Mouse (Mus musculus): ENCODE data around the gene Wdr66. TPM values are rescaled to one million over a fixed set of nuclear protein-coding genes. Genes with fewer than 3 reads are reported as not detected.
A peak's percentile ranks its signal among the peaks of the same experiment; 100 is the strongest.

The Wdr66 gene
- polyA plus RNA-seq, 1 experiment from 2014 or later: 3.1 TPM

- no peak for ATAC-seq (replicated peaks; ENCODE audit: extremely low read depth, insufficient read depth, low FRiP score)
- peak overlapping the region; percentile 53 for H3K27ac ChIP-seq (ENCODE audit: low read length)
- H3K4me1 ChIP-seq (ENCODE audit: control insufficient read depth, insufficient read depth, low read length): peaks cover 26% of the 10 kb centered on the region
- H3K9ac ChIP-seq (ENCODE audit: low read length): no peak overlapping the region
- no peaks in the 10 kb centered on the region for H3K27me3 ChIP-seq (ENCODE audit: control insufficient read depth, insufficient read depth, low read length)
- H3K9me3 ChIP-seq (replicated peaks; ENCODE audit: control insufficient read depth, low read length): no peaks in the 10 kb centered on the region
- WGBS: 54% methylated on average over 8 of the region's 8 CpGs
- no peak overlapping the region for H3K4me2 ChIP-seq (ENCODE audit: low read depth, low read length)
- H3K4me3 ChIP-seq (ENCODE audit: low read length): no peak overlapping the region
- no peaks in the 10 kb centered on the region for H3K36me3 ChIP-seq (ENCODE audit: control insufficient read depth, insufficient read depth)
These were observed 48.7 kb downstream of the Wdr66 start for GRCm38 (mm10) chr5:123300496-123301034.

- Histone ChIP-seq H3K27ac (ENCODE audit: low read length) (peak overlapping the region; percentile 53), H3K9me3 (replicated peaks; ENCODE audit: control insufficient read depth, low read length) (no peaks in the 10 kb centered on the region), H3K4me1 (ENCODE audit: control insufficient read depth, insufficient read depth, low read length) (peaks cover 26% of the 10 kb centered on the region), H3K4me3 (ENCODE audit: low read length) (no peak overlapping the region), H3K36me3 (ENCODE audit: control insufficient read depth, insufficient read depth) (no peaks in the 10 kb centered on the region), H3K9ac (ENCODE audit: low read length) (0 out of 2 replicates have a peak overlapping the region, but pooled peaks have one; percentile 10), H3K4me2 (ENCODE audit: low read depth, low read length) (peak overlapping the region; percentile 37), H3K27me3 (ENCODE audit: control insufficient read depth, insufficient read depth, low read length) (no peaks in the 10 kb centered on the region)
- 69% methylated on average over 20 of the region's 20 CpGs for WGBS
- ATAC-seq (replicated peaks; ENCODE audit: extremely low read depth, insufficient read depth, low FRiP score): no peak; the same call in 1 of the 2 replicates
These were observed 50.0 kb downstream of the Wdr66 start for GRCm38 (mm10) chr5:123301780-123302521.

- no peak for ATAC-seq (replicated peaks; ENCODE audit: extremely low read depth, insufficient read depth, low FRiP score)
- Histone ChIP-seq H3K4me3 (ENCODE audit: low read length) (no peak overlapping the region), H3K36me3 (ENCODE audit: control insufficient read depth, insufficient read depth) (no peaks in the 10 kb centered on the region), H3K27me3 (ENCODE audit: control insufficient read depth, insufficient read depth, low read length) (no peaks in the 10 kb centered on the region), H3K9ac (ENCODE audit: low read length) (no peak overlapping the region), H3K9me3 (replicated peaks; ENCODE audit: control insufficient read depth, low read length) (peaks cover 3% of the 10 kb centered on the region; the same call in 1 of the 2 replicates), H3K27ac (ENCODE audit: low read length) (no peak overlapping the region), H3K4me1 (ENCODE audit: control insufficient read depth, insufficient read depth, low read length) (peaks cover 9% of the 10 kb centered on the region), H3K4me2 (ENCODE audit: low read depth, low read length) (no peak overlapping the region)
- WGBS: 81% methylated on average over 18 of the region's 18 CpGs
These were observed 55.9 kb downstream of the Wdr66 start for GRCm38 (mm10) chr5:123307630-123308282.

- Histone ChIP-seq H3K4me3 (ENCODE audit: low read length) (no peak overlapping the region), H3K4me2 (ENCODE audit: low read depth, low read length) (no peak overlapping the region), H3K9ac (ENCODE audit: low read length) (0 out of 2 replicates have a peak overlapping the region, but pooled peaks have one; percentile 9), H3K36me3 (ENCODE audit: control insufficient read depth, insufficient read depth) (no peaks in the 10 kb centered on the region), H3K4me1 (ENCODE audit: control insufficient read depth, insufficient read depth, low read length) (peaks cover 15% of the 10 kb centered on the region), H3K27ac (ENCODE audit: low read length) (no peak overlapping the region), H3K9me3 (replicated peaks; ENCODE audit: control insufficient read depth, low read length) (peaks cover 3% of the 10 kb centered on the region; the same call in 1 of the 2 replicates), H3K27me3 (ENCODE audit: control insufficient read depth, insufficient read depth, low read length) (no peaks in the 10 kb centered on the region)
- no peak for ATAC-seq (replicated peaks; ENCODE audit: extremely low read depth, insufficient read depth, low FRiP score)
- 46% methylated on average over 10 of the region's 10 CpGs for WGBS
These were observed 57.9 kb downstream of the Wdr66 start for GRCm38 (mm10) chr5:123309816-123310215.

- 60% methylated on average over 7 of the region's 7 CpGs for WGBS
- H3K4me1 ChIP-seq (ENCODE audit: control insufficient read depth, insufficient read depth, low read length): peaks cover 16% of the 10 kb centered on the region
- H3K4me2 ChIP-seq (ENCODE audit: low read depth, low read length): no peak overlapping the region
- no peaks in the 10 kb centered on the region for H3K27me3 ChIP-seq (ENCODE audit: control insufficient read depth, insufficient read depth, low read length)
- ATAC-seq (replicated peaks; ENCODE audit: extremely low read depth, insufficient read depth, low FRiP score): no peak
- H3K27ac ChIP-seq (ENCODE audit: low read length): no peak overlapping the region
- H3K9me3 ChIP-seq (replicated peaks; ENCODE audit: control insufficient read depth, low read length): peaks cover 3% of the 10 kb centered on the region; the same call in 1 of the 2 replicates
- H3K36me3 ChIP-seq (ENCODE audit: control insufficient read depth, insufficient read depth): no peaks in the 10 kb centered on the region
- H3K4me3 ChIP-seq (ENCODE audit: low read length): no peak overlapping the region
- H3K9ac ChIP-seq (ENCODE audit: low read length): 0 out of 2 replicates have a peak overlapping the region, but pooled peaks have one; percentile 9
These were observed 58.3 kb downstream of the Wdr66 start for GRCm38 (mm10) chr5:123310221-123310620.

GRCm38 (mm10) chr5:123313058-123313630 lies 61.2 kb downstream of the Wdr66 start:
- Histone ChIP-seq H3K27ac (ENCODE audit: low read length) (peak overlapping the region; percentile 76), H3K9me3 (replicated peaks; ENCODE audit: control insufficient read depth, low read length) (peaks cover 3% of the 10 kb centered on the region; the same call in 1 of the 2 replicates), H3K36me3 (ENCODE audit: control insufficient read depth, insufficient read depth) (no peaks in the 10 kb centered on the region), H3K4me3 (ENCODE audit: low read length) (no peak overlapping the region), H3K4me1 (ENCODE audit: control insufficient read depth, insufficient read depth, low read length) (peaks cover 22% of the 10 kb centered on the region), H3K4me2 (ENCODE audit: low read depth, low read length) (peak overlapping the region; percentile 6; the same call in 1 of the 2 replicates), H3K9ac (ENCODE audit: low read length) (peak overlapping the region; percentile 6; the same call in 1 of the 2 replicates), H3K27me3 (ENCODE audit: control insufficient read depth, insufficient read depth, low read length) (no peaks in the 10 kb centered on the region)
- WGBS: 25% methylated on average over 12 of the region's 12 CpGs
- peak; percentile 71; the same call in 1 of the 2 replicates for ATAC-seq (replicated peaks; ENCODE audit: extremely low read depth, insufficient read depth, low FRiP score)

GRCm38 (mm10) chr5:123313851-123314380 lies 62.0 kb downstream of the Wdr66 start:
- H3K4me2 ChIP-seq (ENCODE audit: low read depth, low read length): peak overlapping the region; percentile 6
- H3K4me3 ChIP-seq (ENCODE audit: low read length): no peak overlapping the region
- peaks cover 3% of the 10 kb centered on the region; the same call in 1 of the 2 replicates for H3K9me3 ChIP-seq (replicated peaks; ENCODE audit: control insufficient read depth, low read length)
- no peaks in the 10 kb centered on the region for H3K27me3 ChIP-seq (ENCODE audit: control insufficient read depth, insufficient read depth, low read length)
- no peaks in the 10 kb centered on the region for H3K36me3 ChIP-seq (ENCODE audit: control insufficient read depth, insufficient read depth)
- WGBS: 56% methylated on average over 11 of the region's 11 CpGs
- H3K27ac ChIP-seq (ENCODE audit: low read length): peak overlapping the region; percentile 76
- no peak overlapping the region; the same call in 1 of the 2 replicates for H3K9ac ChIP-seq (ENCODE audit: low read length)
- H3K4me1 ChIP-seq (ENCODE audit: control insufficient read depth, insufficient read depth, low read length): peaks cover 22% of the 10 kb centered on the region
- no peak for ATAC-seq (replicated peaks; ENCODE audit: extremely low read depth, insufficient read depth, low FRiP score)

- Histone ChIP-seq H3K27ac (ENCODE audit: low read length) (peak overlapping the region; percentile 45), H3K4me2 (ENCODE audit: low read depth, low read length) (no peak overlapping the region), H3K9ac (ENCODE audit: low read length) (no peak overlapping the region), H3K4me1 (ENCODE audit: control insufficient read depth, insufficient read depth, low read length) (peaks cover 22% of the 10 kb centered on the region), H3K4me3 (ENCODE audit: low read length) (no peak overlapping the region), H3K27me3 (ENCODE audit: control insufficient read depth, insufficient read depth, low read length) (no peaks in the 10 kb centered on the region), H3K9me3 (replicated peaks; ENCODE audit: control insufficient read depth, low read length) (peaks cover 5% of the 10 kb centered on the region; the same call in 1 of the 2 replicates), H3K36me3 (ENCODE audit: control insufficient read depth, insufficient read depth) (no peaks in the 10 kb centered on the region)
- ATAC-seq (replicated peaks; ENCODE audit: extremely low read depth, insufficient read depth, low FRiP score): no peak
- 50% methylated on average over 10 of the region's 10 CpGs for WGBS
These were observed 63.4 kb downstream of the Wdr66 start for GRCm38 (mm10) chr5:123315219-123315866.

Measured in heart, embryonic 16.5 days (tissue).